Mouse (Mus musculus) embryonic facial prominence, embryonic 15.5 days (tissue): ENCODE results near the gene Gm20388. TPM values are rescaled to one million over a fixed set of nuclear protein-coding genes. Genes with fewer than 3 reads are reported as not detected.

Experiments used
- ATAC-seq: fragments of 200-750 bp; cut with Nextera tagmentation; 2 replicates; pipeline ENCODE4 v1.8.0; 2017; ENCODE audit warnings: low read depth, moderate TSS enrichment; ENCODE audit not compliant: insufficient number of reproducible peaks, low FRiP score, low TSS enrichment
- H3K27ac ChIP-seq: fragments of 300-500 bp; sonication (generic); replicated peaks from 2 replicates; pipeline ENCODE4 v1.5.1; 2015; ENCODE audit warnings: mild to moderate bottlenecking, inconsistent platforms
- H3K27me3 ChIP-seq: fragments of 300-500 bp; sonication (generic); 2 replicates; pipeline ENCODE4 v1.6.1; 2015; ENCODE audit warnings: inconsistent platforms
- H3K36me3 ChIP-seq: fragments of 300-500 bp; sonication (generic); 2 replicates; pipeline ENCODE4 v1.6.1; 2015; ENCODE audit warnings: mild to moderate bottlenecking, inconsistent platforms
- H3K4me1 ChIP-seq: fragments of 300-500 bp; sonication (generic); 2 replicates; pipeline ENCODE4 v1.6.1; 2015; ENCODE audit warnings: inconsistent platforms
- H3K4me2 ChIP-seq: fragments of 300-500 bp; sonication (generic); replicated peaks from 2 replicates; pipeline ENCODE4 v1.6.1; 2015; ENCODE audit warnings: mild to moderate bottlenecking, inconsistent platforms
- H3K4me3 ChIP-seq: fragments of 300-500 bp; sonication (generic); replicated peaks from 2 replicates; pipeline ENCODE4 v1.5.1; 2015; ENCODE audit warnings: mild to moderate bottlenecking, inconsistent platforms
- H3K9ac ChIP-seq: fragments of 300-500 bp; sonication (generic); 2 replicates; pipeline ENCODE4 v1.6.1; 2015; ENCODE audit warnings: inconsistent platforms
- H3K9me3 ChIP-seq: fragments of 300-500 bp; sonication (generic); replicated peaks from 2 replicates; pipeline ENCODE4 v1.6.1; 2016; ENCODE audit warnings: inconsistent platforms
- WGBS: fragments of 180-500 bp; shearing (Covaris S2); methylation state at CpG from one replicate; pipeline ENCODE4 v1.1.7; 2015; 5-methylcytosine and 5-hydroxymethylcytosine counted together
- polyA plus RNA-seq: library from polyadenylated mRNA; unstranded; fragments of >200 nt; fragmentation: Nextera tagmentation; extraction: Ambion mirVana; gene quantifications from 2 replicates; pipeline ENCODE4 v1.2.1, GENCODE M21; 2015

Gm20388 gene
- polyA plus RNA-seq, 1 experiment from 2014 or later, result 8.0 TPM

GRCm38 (mm10) chr8:120307528-120307927 is 396.9 kb downstream of the Gm20388 start:
- Histone ChIP-seq H3K4me3 (no peak overlapping the region), H3K4me2 (no peak overlapping the region), H3K9me3 (no peaks in the 10 kb centered on the region), H3K4me1 (peaks cover 68% of the 10 kb centered on the region), H3K9ac (no peak overlapping the region), H3K27ac (no peak overlapping the region; the same call in 1 of the 2 replicates), H3K36me3 (no peaks in the 10 kb centered on the region), H3K27me3 (no peaks in the 10 kb centered on the region)
- no peak for ATAC-seq
- 57% methylated on average over 11 of the region's 11 CpGs for WGBS

- H3K4me2 ChIP-seq, result no peak overlapping the region
- peak overlapping the region; percentile 39; the same call in 1 of the 2 replicates for H3K27ac ChIP-seq
- WGBS, result 59% methylated on average over 8 of the region's 8 CpGs
- H3K9me3 ChIP-seq, result no peaks in the 10 kb centered on the region
- no peaks in the 10 kb centered on the region for H3K36me3 ChIP-seq
- no peak overlapping the region for H3K4me3 ChIP-seq
- no peak overlapping the region for H3K9ac ChIP-seq
- peaks cover 62% of the 10 kb centered on the region for H3K4me1 ChIP-seq
- no peaks in the 10 kb centered on the region for H3K27me3 ChIP-seq
- ATAC-seq, result no peak
Observed at GRCm38 (mm10) chr8:120308131-120308530, 397.5 kb downstream of the Gm20388 start.

GRCm38 (mm10) chr8:120308553-120308952 is 397.9 kb downstream of the Gm20388 start:
- no peaks in the 10 kb centered on the region for H3K27me3 ChIP-seq
- H3K4me1 ChIP-seq, result peaks cover 61% of the 10 kb centered on the region
- no peak overlapping the region for H3K4me3 ChIP-seq
- no peak overlapping the region for H3K4me2 ChIP-seq
- H3K27ac ChIP-seq, result peak overlapping the region; percentile 39
- no peak overlapping the region for H3K9ac ChIP-seq
- WGBS, result 41% methylated on average over 9 of the region's 9 CpGs
- no peaks in the 10 kb centered on the region for H3K9me3 ChIP-seq
- H3K36me3 ChIP-seq, result no peaks in the 10 kb centered on the region
- no peak for ATAC-seq

GRCm38 (mm10) chr8:120309326-120309725 is 398.7 kb downstream of the Gm20388 start:
- no peak for ATAC-seq

GRCm38 (mm10) chr8:120310063-120310462 is 399.4 kb downstream of the Gm20388 start:
- Histone ChIP-seq H3K4me1 (peaks cover 49% of the 10 kb centered on the region), H3K36me3 (no peaks in the 10 kb centered on the region), H3K4me2 (no peak overlapping the region), H3K27me3 (no peaks in the 10 kb centered on the region), H3K9ac (no peak overlapping the region), H3K27ac (no peak overlapping the region), H3K9me3 (no peaks in the 10 kb centered on the region), H3K4me3 (no peak overlapping the region)
- no peak for ATAC-seq
- WGBS, result 68% methylated on average over 5 of the region's 5 CpGs

More at GRCm38 (mm10) chr8:120309326-120309725, 398.7 kb downstream of the Gm20388 start:
- Histone ChIP-seq H3K4me3 (no peak overlapping the region), H3K9me3 (no peaks in the 10 kb centered on the region), H3K4me1 (peaks cover 57% of the 10 kb centered on the region), H3K4me2 (no peak overlapping the region), H3K27ac (peak overlapping the region; percentile 39; the same call in 1 of the 2 replicates), H3K27me3 (no peaks in the 10 kb centered on the region), H3K9ac (no peak overlapping the region), H3K36me3 (no peaks in the 10 kb centered on the region)
- 38% methylated on average over 18 of the region's 18 CpGs for WGBS

- H3K4me1 ChIP-seq, result peaks cover 48% of the 10 kb centered on the region
Observed at GRCm38 (mm10) chr8:120312452-120312851, 401.8 kb downstream of the Gm20388 start.

GRCm38 (mm10) chr8:120313674-120314073 is 403.0 kb downstream of the Gm20388 start:
- no peak overlapping the region for H3K4me2 ChIP-seq
- no peak overlapping the region for H3K4me3 ChIP-seq
- no peaks in the 10 kb centered on the region for H3K9me3 ChIP-seq
- no peak overlapping the region for H3K27ac ChIP-seq
- H3K4me1 ChIP-seq, result peaks cover 42% of the 10 kb centered on the region
- no peak overlapping the region for H3K9ac ChIP-seq
- no peaks in the 10 kb centered on the region for H3K27me3 ChIP-seq
- H3K36me3 ChIP-seq, result no peaks in the 10 kb centered on the region
- ATAC-seq, result no peak
- 69% methylated on average over 3 of the region's 3 CpGs for WGBS

More at GRCm38 (mm10) chr8:120312452-120312851, 401.8 kb downstream of the Gm20388 start:
- H3K4me3 ChIP-seq, result no peak overlapping the region
- H3K4me2 ChIP-seq, result no peak overlapping the region
- H3K27me3 ChIP-seq, result no peaks in the 10 kb centered on the region
- H3K9ac ChIP-seq, result no peak overlapping the region
- no peaks in the 10 kb centered on the region for H3K36me3 ChIP-seq
- no peak for ATAC-seq
- WGBS, result 77% methylated on average over 4 of the region's 4 CpGs
- H3K9me3 ChIP-seq, result no peaks in the 10 kb centered on the region
- no peak overlapping the region for H3K27ac ChIP-seq

GRCm38 (mm10) chr8:120314932-120315331 is 404.3 kb downstream of the Gm20388 start:
- no peak overlapping the region for H3K9ac ChIP-seq
- H3K27ac ChIP-seq, result no peak overlapping the region
- no peaks in the 10 kb centered on the region for H3K9me3 ChIP-seq
- no peaks in the 10 kb centered on the region for H3K27me3 ChIP-seq
- H3K4me2 ChIP-seq, result no peak overlapping the region
- H3K4me1 ChIP-seq, result peaks cover 37% of the 10 kb centered on the region
- ATAC-seq, result no peak
- WGBS, result 69% methylated on average over 5 of the region's 5 CpGs
- H3K4me3 ChIP-seq, result no peak overlapping the region
- no peaks in the 10 kb centered on the region for H3K36me3 ChIP-seq

- no peak for ATAC-seq
- Histone ChIP-seq H3K27ac (no peak overlapping the region), H3K9ac (no peak overlapping the region), H3K36me3 (no peaks in the 10 kb centered on the region), H3K27me3 (no peaks in the 10 kb centered on the region), H3K4me3 (no peak overlapping the region), H3K4me2 (no peak overlapping the region), H3K4me1 (peaks cover 29% of the 10 kb centered on the region), H3K9me3 (no peaks in the 10 kb centered on the region)
- 95% methylated on average over 4 of the region's 4 CpGs for WGBS
Observed at GRCm38 (mm10) chr8:120315644-120316043, 405.0 kb downstream of the Gm20388 start.

- Histone ChIP-seq H3K27me3 (no peaks in the 10 kb centered on the region), H3K9ac (no peak overlapping the region), H3K9me3 (no peaks in the 10 kb centered on the region), H3K4me2 (no peak overlapping the region), H3K27ac (peak overlapping the region; percentile 48), H3K36me3 (no peaks in the 10 kb centered on the region), H3K4me1 (peaks cover 29% of the 10 kb centered on the region), H3K4me3 (no peak overlapping the region)
- ATAC-seq, result no peak
- WGBS, result 77% methylated on average over 7 of the region's 7 CpGs
Observed at GRCm38 (mm10) chr8:120316707-120317106, 406.1 kb downstream of the Gm20388 start.

GRCm38 (mm10) chr8:120317118-120317824 is 406.6 kb downstream of the Gm20388 start:
- no peak overlapping the region for H3K4me3 ChIP-seq
- H3K4me1 ChIP-seq, result peaks cover 32% of the 10 kb centered on the region
- H3K36me3 ChIP-seq, result no peaks in the 10 kb centered on the region
- no peaks in the 10 kb centered on the region for H3K27me3 ChIP-seq
- H3K4me2 ChIP-seq, result no peak overlapping the region
- H3K9ac ChIP-seq, result no peak overlapping the region
- WGBS, result 73% methylated on average over 21 of the region's 21 CpGs
- peak overlapping the region; percentile 48 for H3K27ac ChIP-seq
- ATAC-seq, result no peak
- no peaks in the 10 kb centered on the region for H3K9me3 ChIP-seq

- H3K9ac ChIP-seq, result no peak overlapping the region
- no peak overlapping the region for H3K4me3 ChIP-seq
- no peaks in the 10 kb centered on the region for H3K9me3 ChIP-seq
- no peaks in the 10 kb centered on the region for H3K27me3 ChIP-seq
- no peak overlapping the region for H3K27ac ChIP-seq
- no peaks in the 10 kb centered on the region for H3K36me3 ChIP-seq
- no peak overlapping the region for H3K4me2 ChIP-seq
- no peak for ATAC-seq
- WGBS, result 71% methylated on average over 12 of the region's 12 CpGs
- peaks cover 42% of the 10 kb centered on the region for H3K4me1 ChIP-seq
Observed at GRCm38 (mm10) chr8:120318476-120318991, 407.9 kb downstream of the Gm20388 start.
